Mouse (Mus musculus) heart, postnatal 0 days (tissue): Measurements from ENCODE around the gene Ret. TPM values are rescaled to one million over a fixed set of nuclear protein-coding genes. Genes with fewer than 3 reads are reported as not detected.

Source experiments
- ATAC-seq: fragments of 200-750 bp; cut with Nextera tagmentation; 2 replicates; pipeline ENCODE4 v1.8.0; 2017; ENCODE audit warnings: low read depth, moderate number of reproducible peaks, moderate library complexity; ENCODE audit not compliant: insufficient read depth
- DNase-seq: peaks from one replicate; pipeline ENCODE4 v3.0.0-alpha.2; 2016; ENCODE audit warnings: low spot score
- H3K27ac ChIP-seq: fragments of 300-500 bp; sonication (generic); 2 replicates; pipeline ENCODE4 v1.5.1; 2014; ENCODE audit warnings: low read depth, mild to moderate bottlenecking
- H3K27me3 ChIP-seq: fragments of 300-500 bp; sonication (generic); 2 replicates; pipeline ENCODE4 v1.6.1; 2014; ENCODE audit warnings: low read length, mixed read lengths; ENCODE audit not compliant: control insufficient read depth, insufficient read depth
- H3K36me3 ChIP-seq: fragments of 300-500 bp; sonication (generic); replicated peaks from 2 replicates; pipeline ENCODE4 v1.6.1; 2014; ENCODE audit warnings: low read length, mixed read lengths; ENCODE audit not compliant: control insufficient read depth, insufficient read depth
- H3K4me1 ChIP-seq: fragments of 300-500 bp; sonication (generic); 2 replicates; pipeline ENCODE4 v1.6.1; 2014; ENCODE audit warnings: antibody characterized with exemption; ENCODE audit not compliant: control insufficient read depth, insufficient read depth
- H3K4me2 ChIP-seq: fragments of 300-500 bp; sonication (generic); 2 replicates; pipeline ENCODE4 v1.6.1; 2014; ENCODE audit warnings: low read depth, mild to moderate bottlenecking, low read length, moderate library complexity
- H3K4me3 ChIP-seq: fragments of 300-500 bp; sonication (generic); 2 replicates; pipeline ENCODE4 v1.5.1; 2014; ENCODE audit warnings: low read depth, low read length
- H3K9ac ChIP-seq: fragments of 300-500 bp; sonication (generic); replicated peaks from 2 replicates; pipeline ENCODE4 v1.6.1; 2014; ENCODE audit warnings: low read depth, low read length, mixed read lengths
- H3K9me3 ChIP-seq: fragments of 300-500 bp; sonication (generic); replicated peaks from 2 replicates; pipeline ENCODE4 v1.6.1; 2016; ENCODE audit warnings: low read length; ENCODE audit not compliant: control insufficient read depth
- CTCF ChIP-seq: IDR thresholded peaks from 2 replicates; pipeline ENCODE4 v1.5.1; 2016; ENCODE audit warnings: antibody characterized with exemption, control low read depth, low read depth
- EP300 ChIP-seq: IDR thresholded peaks from 2 replicates; pipeline ENCODE4 v1.6.1; 2016; ENCODE audit warnings: antibody characterized with exemption, low read depth
- WGBS: fragments of 180-500 bp; shearing (Covaris S2); extraction: QIAGEN DNeasy Blood & Tissue Kit; methylation state at CpG from one replicate; pipeline ENCODE4 v1.1.7; 2014; 5-methylcytosine and 5-hydroxymethylcytosine counted together
- polyA plus RNA-seq: library from polyadenylated mRNA; unstranded; fragments of >200 nt; fragmentation: Nextera tagmentation; extraction: Ambion mirVana; gene quantifications from 2 replicates; pipeline ENCODE4 v1.2.1, GENCODE M21; 2015
- total RNA-seq: library from RNA; depleted of rRNA; stranded (reverse); fragments of >200 nt; gene quantifications from 2 replicates; pipeline ENCODE4 v1.2.3, GENCODE M21; 2014; ENCODE audit warnings: low replicate concordance

Ret gene
- total and polyA plus RNA-seq, 2 experiments from 2014 or later, result 0.23 to 0.38 TPM

GRCm38 (mm10) chr6:118173251-118173974 is 24.1 kb downstream of the Ret start:
- H3K9ac ChIP-seq, result no peak overlapping the region
- H3K36me3 ChIP-seq, result no peaks in the 10 kb centered on the region
- H3K27ac ChIP-seq, result no peak overlapping the region
- no peak for TF ChIP-seq CTCF
- TF ChIP-seq EP300, result no peak
- WGBS, result 85% methylated on average over 18 of the region's 18 CpGs
- ATAC-seq, result no peak
- H3K27me3 ChIP-seq, result no peaks in the 10 kb centered on the region
- H3K4me2 ChIP-seq, result no peak overlapping the region
- no peaks in the 10 kb centered on the region for H3K9me3 ChIP-seq
- no peaks in the 10 kb centered on the region for H3K4me1 ChIP-seq
- no peak for DNase-seq
- no peak overlapping the region for H3K4me3 ChIP-seq

GRCm38 (mm10) chr6:118171386-118171785 is 26.1 kb downstream of the Ret start:
- Histone ChIP-seq H3K4me3 (no peak overlapping the region), H3K9ac (no peak overlapping the region), H3K4me1 (no peaks in the 10 kb centered on the region), H3K4me2 (no peak overlapping the region), H3K27ac (no peak overlapping the region), H3K36me3 (no peaks in the 10 kb centered on the region), H3K27me3 (no peaks in the 10 kb centered on the region), H3K9me3 (no peaks in the 10 kb centered on the region)
- 91% methylated on average over 7 of the region's 7 CpGs for WGBS
- no peak for DNase-seq
- TF ChIP-seq EP300 (no peak), CTCF (no peak)
- no peak for ATAC-seq

- ATAC-seq (no peak), DNase-seq (no peak)
- no peaks in the 10 kb centered on the region for H3K9me3 ChIP-seq
- H3K4me3 ChIP-seq, result no peak overlapping the region
- no peak overlapping the region for H3K9ac ChIP-seq
- H3K27me3 ChIP-seq, result no peaks in the 10 kb centered on the region
- no peaks in the 10 kb centered on the region for H3K4me1 ChIP-seq
- WGBS, result 85% methylated on average over 14 of the region's 14 CpGs
- no peak overlapping the region for H3K4me2 ChIP-seq
- no peak overlapping the region for H3K27ac ChIP-seq
- TF ChIP-seq EP300, result no peak
- no peak for TF ChIP-seq CTCF
- no peaks in the 10 kb centered on the region for H3K36me3 ChIP-seq
Observed at GRCm38 (mm10) chr6:118168106-118168505, 29.4 kb downstream of the Ret start.

- 72% methylated on average over 9 of the region's 9 CpGs for WGBS
- no peak for ATAC-seq
- no peak for DNase-seq
Observed at GRCm38 (mm10) chr6:118167013-118167412, 30.5 kb downstream of the Ret start.

GRCm38 (mm10) chr6:118165516-118165915 is 32.0 kb downstream of the Ret start:
- H3K4me1 ChIP-seq, result no peaks in the 10 kb centered on the region
- no peak overlapping the region for H3K27ac ChIP-seq
- 92% methylated on average over 1 of the region's 1 CpGs for WGBS
- no peak overlapping the region for H3K4me2 ChIP-seq
- ATAC-seq (no peak), DNase-seq (no peak)
- H3K36me3 ChIP-seq, result no peaks in the 10 kb centered on the region
- TF ChIP-seq EP300, result no peak
- no peak overlapping the region for H3K9ac ChIP-seq
- no peaks in the 10 kb centered on the region for H3K27me3 ChIP-seq
- no peaks in the 10 kb centered on the region for H3K9me3 ChIP-seq
- no peak overlapping the region for H3K4me3 ChIP-seq

More at GRCm38 (mm10) chr6:118167013-118167412, 30.5 kb downstream of the Ret start:
- Histone ChIP-seq H3K4me1 (no peaks in the 10 kb centered on the region), H3K4me2 (no peak overlapping the region), H3K4me3 (no peak overlapping the region), H3K9ac (no peak overlapping the region), H3K9me3 (no peaks in the 10 kb centered on the region), H3K27ac (no peak overlapping the region), H3K27me3 (no peaks in the 10 kb centered on the region), H3K36me3 (no peaks in the 10 kb centered on the region)
- TF ChIP-seq EP300 (no peak), CTCF (no peak)

GRCm38 (mm10) chr6:118164691-118165090 is 32.8 kb downstream of the Ret start:
- H3K27ac ChIP-seq, result no peak overlapping the region
- H3K9me3 ChIP-seq, result no peaks in the 10 kb centered on the region
- DNase-seq (no peak), ATAC-seq (no peak)
- no peaks in the 10 kb centered on the region for H3K36me3 ChIP-seq
- no peak for TF ChIP-seq EP300
- no peak for TF ChIP-seq CTCF
- H3K4me3 ChIP-seq, result no peak overlapping the region
- no peaks in the 10 kb centered on the region for H3K4me1 ChIP-seq
- no peaks in the 10 kb centered on the region for H3K27me3 ChIP-seq
- no peak overlapping the region for H3K4me2 ChIP-seq
- WGBS, result 44% methylated on average over 8 of the region's 8 CpGs
- no peak overlapping the region for H3K9ac ChIP-seq
